Mouse (Mus musculus): ENCODE results near the gene Trip12.

The Trip12 gene

DNA sequence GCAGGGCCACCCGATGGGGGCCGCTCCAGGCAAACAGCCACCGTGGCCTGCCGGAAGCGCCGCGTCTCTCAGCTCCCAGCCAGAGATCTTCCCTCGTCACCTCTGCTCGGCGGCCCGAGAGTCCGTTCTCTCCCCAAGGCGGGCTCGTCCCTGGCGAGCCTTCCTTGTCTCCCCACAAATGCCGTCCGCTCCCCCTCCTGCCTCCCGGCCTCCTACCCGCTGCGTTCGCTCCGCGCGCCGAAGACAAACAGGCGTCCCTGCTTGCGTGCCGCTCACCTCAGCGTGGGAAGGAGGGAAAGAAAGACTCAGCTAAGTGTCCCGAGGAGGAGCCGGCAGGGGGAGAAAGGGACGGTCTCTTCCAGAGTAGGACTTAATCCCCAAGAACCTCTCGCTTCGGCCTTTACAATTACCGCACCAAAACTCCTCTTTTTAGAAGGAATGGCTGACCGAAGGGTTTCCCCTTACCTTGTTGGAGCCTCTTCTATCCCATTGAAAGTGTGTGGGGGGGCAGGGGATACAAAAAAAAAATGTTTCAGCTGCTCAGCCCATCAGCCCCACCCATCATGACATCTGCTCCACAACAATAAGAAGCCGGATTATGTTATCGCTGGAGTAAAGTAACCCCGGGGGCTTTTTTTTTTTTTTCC lies at the start of gene Trip12:
Trip12 (minus strand) TSS at position 499 of the 647 bp plus-strand sequence.
- DNase-seq (ENCODE audit: low spot score in 2 of 2), result no peak

DNA sequence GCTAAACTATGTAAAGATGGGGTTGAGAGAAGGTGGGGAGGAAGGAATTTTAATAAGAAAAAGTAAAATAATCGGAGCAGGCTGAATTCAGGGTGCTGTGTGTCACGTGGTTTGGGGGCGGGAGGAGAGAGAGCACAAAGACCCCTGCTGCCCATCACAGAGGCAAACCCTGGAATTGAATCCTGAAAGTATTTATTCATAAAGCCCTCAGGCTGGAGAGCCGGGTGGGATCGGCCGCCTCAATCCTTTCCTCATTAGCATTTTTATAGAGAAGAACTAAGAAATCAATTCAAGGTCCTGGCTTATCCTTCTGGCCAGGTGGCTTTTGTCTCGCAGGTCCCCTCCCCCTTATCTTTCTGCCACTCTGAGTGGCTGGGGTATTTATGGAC lies 49.7 kb upstream of the Trip12 start:
- DNase-seq (ENCODE audit: low spot score in 2 of 2), result no peak

- DNase-seq (ENCODE audit: low spot score in 2 of 2), result no peak
Observed at GRCm38 (mm10) chr1:84889330-84890004, 49.2 kb upstream of the Trip12 start.

DNA sequence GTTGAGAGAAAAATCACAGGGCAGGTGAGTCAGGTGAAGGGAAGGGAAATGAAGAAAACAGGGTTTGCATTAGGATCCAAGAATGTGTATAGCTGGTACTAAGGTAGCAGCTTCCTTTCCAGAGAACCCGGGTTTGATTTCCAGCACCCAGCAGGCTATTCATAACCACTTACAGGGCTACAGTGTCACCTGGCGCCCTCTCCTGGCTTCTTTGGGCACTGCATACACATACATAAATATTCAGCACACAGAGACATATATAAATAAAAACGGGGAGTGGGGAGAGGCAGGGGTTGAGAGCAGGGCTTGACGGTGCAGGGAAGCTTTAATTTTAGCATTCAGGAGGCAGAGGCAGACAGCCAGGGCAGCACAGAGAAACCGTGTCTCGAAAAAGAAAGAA lies 45.6 kb upstream of the Trip12 start:
- DNase-seq (ENCODE audit: low spot score in 2 of 2), result no peak

GRCm38 (mm10) chr1:84885174-84885573 lies 44.9 kb upstream of the Trip12 start:
- DNase-seq (ENCODE audit: low spot score in 2 of 2), result no peak

- DNase-seq (ENCODE audit: low spot score in 2 of 2), result no peak
Observed at GRCm38 (mm10) chr1:84883889-84884288, 43.6 kb upstream of the Trip12 start.

- DNase-seq (ENCODE audit: low spot score in 2 of 2), result no peak
Observed at GRCm38 (mm10) chr1:84882937-84883336, 42.6 kb upstream of the Trip12 start.

- no peak for DNase-seq (ENCODE audit: low spot score in 2 of 2)
Observed at GRCm38 (mm10) chr1:84882066-84882532, 41.8 kb upstream of the Trip12 start.

DNA sequence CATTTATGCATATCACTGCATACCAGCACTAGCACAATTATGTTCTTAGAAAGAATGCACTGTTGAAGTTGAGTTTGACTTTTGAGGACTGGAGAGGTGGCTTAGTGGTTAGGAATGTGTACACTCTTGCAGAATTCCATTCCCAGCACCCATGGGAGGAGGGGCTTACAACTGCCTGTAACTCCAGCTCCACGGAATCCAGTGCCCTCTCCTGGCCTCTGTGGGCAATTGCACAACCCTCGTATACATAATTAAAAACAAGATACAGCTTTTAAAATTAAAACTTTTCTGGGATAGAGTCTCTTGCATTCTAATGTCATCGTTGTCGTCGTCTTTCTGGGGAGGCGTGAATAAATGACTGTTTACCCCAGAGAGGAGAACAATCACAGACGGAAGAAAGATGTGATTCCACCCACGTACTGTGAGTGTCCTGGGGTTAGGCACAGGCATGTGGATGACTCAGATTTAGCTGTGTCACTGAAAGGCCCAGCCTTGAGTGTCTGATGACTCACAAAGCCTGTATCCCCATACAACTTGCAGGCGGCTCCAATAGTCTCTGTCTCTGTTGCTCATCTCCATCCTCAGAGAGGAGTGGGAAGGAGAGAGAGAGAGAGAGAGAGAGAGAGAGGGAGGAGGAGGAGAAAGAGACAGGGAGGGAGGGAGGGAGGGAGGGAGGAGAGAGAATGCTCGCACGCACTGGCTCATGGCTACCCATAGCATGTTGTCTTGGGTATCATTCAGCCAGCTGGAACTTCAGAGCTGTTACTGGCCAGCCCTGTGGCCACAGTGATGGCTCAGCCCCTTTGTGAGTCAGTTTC lies 41.1 kb upstream of the Trip12 start:
- DNase-seq (ENCODE audit: low spot score in 2 of 2), result peak; percentile 8

- no peak for DNase-seq (ENCODE audit: low spot score in 2 of 2)
Observed at GRCm38 (mm10) chr1:84879571-84880120, 39.3 kb upstream of the Trip12 start.

- no peak for DNase-seq (ENCODE audit: low spot score in 2 of 2)
Observed at GRCm38 (mm10) chr1:84877590-84877989, 37.3 kb upstream of the Trip12 start.

DNA sequence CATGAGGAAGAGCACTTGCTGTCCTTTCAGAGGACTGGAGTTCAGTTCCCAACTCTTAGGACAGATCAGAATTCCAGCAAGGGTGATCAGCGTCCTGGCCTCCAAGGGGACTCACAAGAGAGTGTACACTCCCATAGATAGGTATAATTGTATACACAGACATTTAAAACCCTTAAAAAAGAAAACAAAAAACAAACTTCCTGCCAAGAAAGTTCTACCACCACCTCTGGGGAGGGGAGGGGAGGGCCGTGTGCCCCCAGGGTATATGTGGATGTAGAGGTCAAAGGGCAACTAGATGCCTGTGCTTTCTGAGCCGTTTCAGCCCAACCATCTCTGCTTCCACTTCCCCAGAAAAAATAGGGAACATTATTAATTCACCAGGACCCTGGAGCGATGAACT lies 32.6 kb upstream of the Trip12 start:
- DNase-seq (ENCODE audit: low spot score in 2 of 2), result no peak

DNA sequence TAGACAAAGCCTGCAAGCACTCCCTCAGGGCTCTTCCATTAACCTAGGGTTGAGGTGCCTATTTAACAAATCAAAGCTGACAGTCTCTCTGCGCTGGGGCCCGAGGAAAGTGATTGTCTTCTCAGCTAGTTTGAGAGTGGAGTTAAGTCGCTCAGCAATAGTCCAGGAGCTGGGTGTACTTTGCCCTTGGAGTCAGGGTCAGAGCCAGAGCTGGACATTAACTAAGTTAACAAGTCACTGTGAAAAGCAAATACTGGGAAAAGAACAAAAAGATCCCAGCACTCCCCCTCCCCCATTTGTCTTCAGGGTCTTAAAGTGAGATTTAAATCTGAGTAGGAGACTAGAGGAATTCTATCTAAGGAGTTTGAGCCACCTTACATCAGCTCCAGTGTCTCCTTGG lies 31.8 kb upstream of the Trip12 start:
- no peak for DNase-seq (ENCODE audit: low spot score in 2 of 2)

GRCm38 (mm10) chr1:84871131-84871530 lies 30.8 kb upstream of the Trip12 start:
- DNase-seq (ENCODE audit: low spot score in 2 of 2), result no peak

- no peak for DNase-seq (ENCODE audit: low spot score in 2 of 2)
Observed at GRCm38 (mm10) chr1:84869498-84869897, 29.2 kb upstream of the Trip12 start.

- DNase-seq (ENCODE audit: low spot score in 2 of 2), result no peak
Observed at GRCm38 (mm10) chr1:84868841-84869240, 28.5 kb upstream of the Trip12 start.

DNA sequence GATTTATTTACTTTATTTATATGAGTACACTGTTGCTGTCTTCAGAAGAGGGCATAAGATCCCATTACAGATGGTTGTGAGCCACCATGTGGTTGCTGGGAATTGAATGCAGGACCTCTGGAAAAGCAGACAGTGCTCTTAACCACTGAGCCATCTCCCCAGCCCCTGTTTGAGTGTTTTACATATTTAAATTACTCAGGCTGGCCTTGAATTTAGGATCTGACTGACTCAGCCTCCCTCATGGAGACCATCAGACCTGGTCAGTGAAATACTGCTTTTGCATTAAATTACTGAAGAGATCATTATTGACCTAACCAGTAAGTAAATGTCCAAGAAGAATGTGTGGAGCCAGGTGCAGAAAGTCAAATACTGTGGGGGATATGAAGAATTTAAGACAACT lies 28.0 kb upstream of the Trip12 start:
- no peak for DNase-seq (ENCODE audit: low spot score in 2 of 2)

DNA sequence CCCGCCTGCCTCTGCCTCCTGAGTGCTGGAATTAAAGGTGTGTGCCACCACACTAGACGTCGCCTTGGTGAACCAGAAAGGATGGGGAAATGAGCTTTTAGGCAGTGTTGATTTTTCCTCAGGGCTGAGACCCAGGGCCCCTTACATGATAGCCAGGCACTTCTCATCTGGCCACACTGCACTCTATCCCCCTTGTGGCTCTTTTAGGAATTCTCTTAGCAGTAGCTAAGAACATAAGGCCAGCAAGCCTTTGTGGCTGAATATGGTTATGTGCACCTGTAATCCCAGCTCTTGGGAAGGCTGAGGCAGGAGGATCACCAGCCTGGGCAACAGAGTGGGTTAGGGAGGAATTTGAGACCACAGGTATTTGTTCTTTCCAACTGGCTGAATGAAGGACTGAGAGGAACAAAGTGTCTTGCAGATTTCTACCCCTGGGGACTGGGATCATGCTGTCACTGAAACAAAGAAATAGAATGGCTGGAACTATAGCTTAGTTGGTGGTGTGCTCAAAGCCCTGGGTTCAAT lies 26.5 kb upstream of the Trip12 start:
- DNase-seq (ENCODE audit: low spot score in 2 of 2), result no peak

- no peak for DNase-seq (ENCODE audit: low spot score in 2 of 2)
Observed at GRCm38 (mm10) chr1:84866231-84866630, 25.9 kb upstream of the Trip12 start.

DNA sequence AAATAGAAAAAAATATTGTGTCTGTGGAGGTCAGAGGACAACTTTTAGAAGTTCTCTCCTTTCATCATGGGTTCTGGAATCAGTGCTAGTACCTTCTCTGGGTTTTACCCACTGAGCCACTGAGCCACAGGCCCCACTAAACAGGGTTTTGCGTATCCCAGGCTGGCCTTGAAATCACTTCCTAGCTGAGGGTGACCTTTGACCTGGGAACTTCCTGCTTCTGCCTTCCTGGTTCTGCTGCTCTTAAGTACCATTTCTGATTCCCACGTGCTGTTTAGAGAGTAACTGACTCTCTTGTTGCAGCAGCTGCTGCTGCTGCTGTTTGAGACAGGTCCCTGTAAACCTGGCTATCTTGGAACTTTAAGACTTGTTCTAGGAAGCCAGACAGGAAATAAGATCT lies 24.3 kb upstream of the Trip12 start:
- no peak for DNase-seq (ENCODE audit: low spot score in 2 of 2)

DNA sequence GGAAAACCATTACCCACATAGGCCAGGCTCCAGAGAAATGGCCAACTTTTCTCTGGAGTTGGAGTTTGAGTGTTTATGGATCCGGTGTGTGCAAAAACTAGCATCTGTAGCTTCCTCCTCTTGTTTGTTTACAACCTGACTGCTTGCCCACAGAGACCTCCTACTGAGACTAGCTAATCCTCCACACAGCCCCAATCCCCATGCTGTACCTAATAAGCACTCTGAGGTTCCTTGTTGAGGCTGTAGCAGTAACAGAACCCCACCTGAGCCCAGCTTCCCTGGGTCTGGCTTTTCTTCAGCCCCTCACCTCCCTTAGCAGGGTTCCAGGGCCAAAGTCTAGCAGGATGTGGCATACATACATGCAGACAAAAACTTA lies 20.9 kb upstream of the Trip12 start:
- no peak for DNase-seq (ENCODE audit: low spot score in 2 of 2)

All from frontal cortex, postnatal 14 days (tissue).